Mouse (Mus musculus): Measurements from ENCODE around the gene Tubg2. TPM values are rescaled to one million over a fixed set of nuclear protein-coding genes. Genes with fewer than 3 reads are reported as not detected.

Gene Tubg2
- polyA plus RNA-seq (2016; fragmentation: Nextera tagmentation; extraction: Ambion mirVana): 6.3 and 6.4 TPM in 2 replicates

GRCm38 (mm10) chr11:101155728-101156371 is at the start of gene Tubg2:
Tubg2 (plus strand) TSS chr11:101155907.
- H3K4me3 ChIP-seq (replicated peaks): peak within 1 kb of the TSS; percentile 44
- H3K36me3 ChIP-seq: no peaks in the 10 kb centered on the region
- H3K9ac ChIP-seq (replicated peaks): peak within 1 kb of the TSS; percentile 52
- no peaks in the 10 kb centered on the region for H3K9me3 ChIP-seq
- H3K4me1 ChIP-seq (replicated peaks): peaks cover 14% of the 10 kb centered on the region
- ATAC-seq (ENCODE audit: insufficient number of reproducible peaks, insufficient read depth, low FRiP score, low TSS enrichment, low read depth): peak; percentile 78
- WGBS: 2% methylated on average over 36 of the region's 36 CpGs
- peak within 1 kb of the TSS; percentile 62; the same call in 1 of the 2 replicates for H3K27ac ChIP-seq
- peak within 1 kb of the TSS; percentile 73 for H3K4me2 ChIP-seq
- peaks cover 14% of the 10 kb centered on the region; the same call in 1 of the 2 replicates for H3K27me3 ChIP-seq

DNA sequence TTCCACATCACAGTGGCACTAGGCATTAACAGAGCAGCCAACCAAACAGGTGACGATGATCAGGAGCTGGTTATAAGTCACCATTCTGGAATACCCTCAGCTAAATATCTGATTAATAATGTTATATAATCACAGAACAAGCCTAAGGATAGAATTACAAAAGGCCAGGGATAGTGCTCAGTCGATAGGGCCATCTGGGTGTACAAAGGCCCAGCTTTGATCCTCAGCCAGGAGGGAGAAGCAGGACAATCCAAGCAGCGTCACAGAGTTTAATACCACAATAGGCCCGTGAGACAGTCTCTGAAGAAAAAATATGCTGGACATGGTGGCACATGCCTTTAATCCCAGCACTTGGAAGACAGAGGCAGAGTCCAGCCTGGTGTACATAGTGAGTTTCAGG is 46.4 kb upstream of the Tubg2 start:
- no peak for ATAC-seq (ENCODE audit: insufficient number of reproducible peaks, insufficient read depth, low FRiP score, low TSS enrichment, low read depth)
- no peak overlapping the region for H3K27ac ChIP-seq
- no peaks in the 10 kb centered on the region for H3K9me3 ChIP-seq
- H3K4me2 ChIP-seq: no peak overlapping the region
- no peak overlapping the region for H3K9ac ChIP-seq (replicated peaks)
- no peak overlapping the region for H3K4me3 ChIP-seq (replicated peaks)
- 86% methylated on average over 4 of the region's 4 CpGs for WGBS
- H3K27me3 ChIP-seq: no peaks in the 10 kb centered on the region
- peaks cover 26% of the 10 kb centered on the region for H3K36me3 ChIP-seq
- H3K4me1 ChIP-seq (replicated peaks): no peaks in the 10 kb centered on the region; the same call in 1 of the 2 replicates

GRCm38 (mm10) chr11:101110708-101111107 is 45.0 kb upstream of the Tubg2 start:
- H3K27me3 ChIP-seq: no peaks in the 10 kb centered on the region
- no peak overlapping the region for H3K4me2 ChIP-seq
- no peaks in the 10 kb centered on the region; the same call in 1 of the 2 replicates for H3K4me1 ChIP-seq (replicated peaks)
- no peaks in the 10 kb centered on the region for H3K9me3 ChIP-seq
- ATAC-seq (ENCODE audit: insufficient number of reproducible peaks, insufficient read depth, low FRiP score, low TSS enrichment, low read depth): no peak
- no peak overlapping the region for H3K4me3 ChIP-seq (replicated peaks)
- peaks cover 13% of the 10 kb centered on the region for H3K36me3 ChIP-seq
- WGBS: 56% methylated on average over 5 of the region's 5 CpGs
- no peak overlapping the region for H3K27ac ChIP-seq
- no peak overlapping the region for H3K9ac ChIP-seq (replicated peaks)

DNA sequence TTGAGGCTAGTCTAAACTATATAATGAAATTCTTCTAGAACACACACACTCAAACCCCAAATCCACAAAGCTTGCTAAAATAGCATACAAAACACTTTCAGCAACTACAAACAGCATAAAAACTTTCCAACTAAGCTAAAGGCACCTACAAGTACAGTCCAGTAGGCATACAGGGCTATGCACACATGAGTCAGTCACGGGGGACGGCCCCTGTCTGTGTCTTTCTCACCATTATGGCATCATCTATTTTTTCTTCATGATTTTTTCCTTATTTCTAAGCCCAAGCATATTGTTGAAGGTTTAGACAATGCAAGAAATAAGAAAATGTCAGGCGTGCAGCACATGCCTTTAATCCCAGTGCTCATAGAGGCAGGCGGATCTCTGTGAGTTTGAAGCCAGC is 44.5 kb upstream of the Tubg2 start:
- Histone ChIP-seq H3K4me3 (replicated peaks) (no peak overlapping the region), H3K27ac (no peak overlapping the region), H3K9me3 (no peaks in the 10 kb centered on the region), H3K27me3 (no peaks in the 10 kb centered on the region), H3K4me2 (no peak overlapping the region), H3K4me1 (replicated peaks) (no peaks in the 10 kb centered on the region; the same call in 1 of the 2 replicates), H3K9ac (replicated peaks) (no peak overlapping the region), H3K36me3 (peaks cover 14% of the 10 kb centered on the region)
- ATAC-seq (ENCODE audit: insufficient number of reproducible peaks, insufficient read depth, low FRiP score, low TSS enrichment, low read depth): no peak
- 92% methylated on average over 4 of the region's 4 CpGs for WGBS

DNA sequence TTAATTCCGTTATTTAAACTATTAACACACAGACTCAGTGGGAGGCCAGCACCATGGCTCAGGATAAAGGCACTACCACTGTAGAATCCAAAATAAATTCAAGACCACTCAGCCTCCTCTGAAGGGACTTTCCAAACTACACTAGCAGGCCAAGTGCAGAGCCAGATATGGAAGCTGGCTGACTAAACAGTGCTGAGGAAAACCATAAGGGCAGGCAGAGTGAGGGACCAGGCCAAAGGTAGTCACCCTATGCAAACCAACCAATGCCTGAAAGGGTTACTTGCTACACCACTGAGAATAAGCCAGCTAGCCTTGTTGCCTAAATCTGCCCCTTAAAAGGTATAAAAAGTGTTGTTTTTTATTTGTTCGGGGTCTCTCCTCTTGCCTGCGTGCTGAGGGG is 43.5 kb upstream of the Tubg2 start:
- Histone ChIP-seq H3K4me1 (replicated peaks) (no peaks in the 10 kb centered on the region; the same call in 1 of the 2 replicates), H3K27me3 (no peaks in the 10 kb centered on the region), H3K9ac (replicated peaks) (no peak overlapping the region), H3K4me2 (no peak overlapping the region), H3K4me3 (replicated peaks) (no peak overlapping the region), H3K9me3 (no peaks in the 10 kb centered on the region), H3K36me3 (peaks cover 21% of the 10 kb centered on the region), H3K27ac (0 out of 2 replicates have a peak overlapping the region, but pooled peaks have one; percentile 53)
- ATAC-seq (ENCODE audit: insufficient number of reproducible peaks, insufficient read depth, low FRiP score, low TSS enrichment, low read depth): no peak
- WGBS: 89% methylated on average over 3 of the region's 3 CpGs

- no peak overlapping the region for H3K4me3 ChIP-seq (replicated peaks)
- WGBS: 80% methylated on average over 2 of the region's 2 CpGs
- ATAC-seq (ENCODE audit: insufficient number of reproducible peaks, insufficient read depth, low FRiP score, low TSS enrichment, low read depth): no peak
- peaks cover 16% of the 10 kb centered on the region for H3K4me1 ChIP-seq (replicated peaks)
- peaks cover 16% of the 10 kb centered on the region for H3K36me3 ChIP-seq
- no peaks in the 10 kb centered on the region for H3K9me3 ChIP-seq
- H3K27ac ChIP-seq: no peak overlapping the region
- H3K9ac ChIP-seq (replicated peaks): no peak overlapping the region
- H3K27me3 ChIP-seq: no peaks in the 10 kb centered on the region
- no peak overlapping the region for H3K4me2 ChIP-seq
Observed at GRCm38 (mm10) chr11:101115564-101115963, 40.1 kb upstream of the Tubg2 start.

DNA sequence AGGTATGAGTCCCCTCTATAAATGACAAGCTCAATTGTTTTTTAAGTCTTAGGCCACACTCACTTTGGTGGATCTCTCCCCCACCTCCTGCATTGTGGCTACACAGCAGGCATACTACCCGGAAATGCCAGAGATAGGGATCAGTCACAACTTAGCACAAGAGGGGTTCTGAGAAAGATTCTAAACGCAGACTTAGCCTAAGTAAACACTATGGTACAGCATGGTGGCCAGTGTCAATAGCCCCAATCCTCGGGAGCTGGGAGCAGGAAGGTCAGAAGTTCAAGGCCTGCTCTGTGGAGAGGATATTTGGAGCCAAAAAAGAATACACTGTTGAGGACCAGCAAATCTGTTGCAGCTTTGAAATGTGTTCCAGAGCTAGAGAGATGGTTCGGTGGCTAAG is 37.6 kb upstream of the Tubg2 start:
- peak overlapping the region; percentile 91 for H3K4me3 ChIP-seq (replicated peaks)
- peaks cover 30% of the 10 kb centered on the region for H3K36me3 ChIP-seq
- no peak for ATAC-seq (ENCODE audit: insufficient number of reproducible peaks, insufficient read depth, low FRiP score, low TSS enrichment, low read depth)
- peaks cover 25% of the 10 kb centered on the region for H3K4me1 ChIP-seq (replicated peaks)
- H3K27ac ChIP-seq: no peak overlapping the region
- peak overlapping the region; percentile 93 for H3K9ac ChIP-seq (replicated peaks)
- WGBS: 57% methylated on average over 4 of the region's 4 CpGs
- H3K27me3 ChIP-seq: no peaks in the 10 kb centered on the region
- H3K4me2 ChIP-seq: peak overlapping the region; percentile 95
- H3K9me3 ChIP-seq: no peaks in the 10 kb centered on the region

GRCm38 (mm10) chr11:101119131-101119760 is 36.5 kb upstream of the Tubg2 start:
- under 1% methylated on average over 39 of the region's 39 CpGs for WGBS
- H3K27me3 ChIP-seq: no peaks in the 10 kb centered on the region
- peak overlapping the region; percentile 92 for H3K27ac ChIP-seq
- peak overlapping the region; percentile 93 for H3K9ac ChIP-seq (replicated peaks)
- H3K4me1 ChIP-seq (replicated peaks): peaks cover 25% of the 10 kb centered on the region
- H3K4me3 ChIP-seq (replicated peaks): peak overlapping the region; percentile 91
- H3K36me3 ChIP-seq: peaks cover 41% of the 10 kb centered on the region
- H3K4me2 ChIP-seq: peak overlapping the region; percentile 95
- ATAC-seq (ENCODE audit: insufficient number of reproducible peaks, insufficient read depth, low FRiP score, low TSS enrichment, low read depth): peak; percentile 78
- no peaks in the 10 kb centered on the region for H3K9me3 ChIP-seq

- H3K9me3 ChIP-seq: no peaks in the 10 kb centered on the region
- ATAC-seq (ENCODE audit: insufficient number of reproducible peaks, insufficient read depth, low FRiP score, low TSS enrichment, low read depth): peak; percentile 96
- H3K4me2 ChIP-seq: peak within 1 kb of the TSS; percentile 95
- WGBS: under 1% methylated on average over 61 of the region's 61 CpGs
- H3K27ac ChIP-seq: peak within 1 kb of the TSS; percentile 92
- H3K4me1 ChIP-seq (replicated peaks): peaks cover 25% of the 10 kb centered on the region
- H3K36me3 ChIP-seq: peaks cover 48% of the 10 kb centered on the region
- no peaks in the 10 kb centered on the region for H3K27me3 ChIP-seq
- peak within 1 kb of the TSS; percentile 91 for H3K4me3 ChIP-seq (replicated peaks)
- H3K9ac ChIP-seq (replicated peaks): peak within 1 kb of the TSS; percentile 93
Observed at GRCm38 (mm10) chr11:101119761-101120544, 35.8 kb upstream of the Tubg2 start, which contains the start of the genes Retreg3 and Tubg1. Retreg3 (minus strand) TSS chr11:101119893. Tubg1 (plus strand) TSS chr11:101119938.

- Histone ChIP-seq H3K27me3 (no peaks in the 10 kb centered on the region), H3K27ac (peak overlapping the region; percentile 92), H3K4me1 (replicated peaks) (peaks cover 25% of the 10 kb centered on the region), H3K9ac (replicated peaks) (peak overlapping the region; percentile 82), H3K36me3 (peaks cover 55% of the 10 kb centered on the region), H3K4me3 (replicated peaks) (peak overlapping the region; percentile 91), H3K9me3 (no peaks in the 10 kb centered on the region), H3K4me2 (peak overlapping the region; percentile 95)
- ATAC-seq (ENCODE audit: insufficient number of reproducible peaks, insufficient read depth, low FRiP score, low TSS enrichment, low read depth): no peak
- WGBS: 25% methylated on average over 19 of the region's 19 CpGs
Observed at GRCm38 (mm10) chr11:101120545-101121188, 35.0 kb upstream of the Tubg2 start.
